In genomic region chr8:71693166-71694041, GRCm38 (mm10) we compare ENCODE assay signal across 8 mouse cellular contexts. TPM values are rescaled to one million over a fixed set of nuclear protein-coding genes. Genes with fewer than 3 reads are reported as not detected.
A peak's percentile ranks its signal among the peaks of the same experiment; 100 is the strongest.
DNase-seq lines count a peak whose midpoint lies in the region; ATAC-seq and TF ChIP-seq lines count a peak whose summit lies in the region.

No protein-coding gene starts in this region.

- 12% methylated on average over 68 of the region's 68 CpGs for WGBS in heart, embryonic 13.5 days
- WGBS in midbrain, embryonic 11.5 days: 10% methylated on average over 67 of the region's 68 CpGs

- TF ChIP-seq POLR2A in ES-Bruce4 (IDR thresholded peaks at IDR 0.05; ENCODE audit: insufficient read depth, low read length): no peak

- no peaks in the 10 kb centered on the region for H3K36me3 ChIP-seq in heart, embryonic 13.5 days
- H3K36me3 ChIP-seq in ES-Bruce4 (ENCODE audit: control insufficient read depth, insufficient read depth, low read length, poor library complexity, severe bottlenecking): no peaks in the 10 kb centered on the region
- no peaks in the 10 kb centered on the region for H3K36me3 ChIP-seq in midbrain, embryonic 11.5 days (ENCODE audit: control insufficient read depth, insufficient read depth, low read length)

- no peak for DNase-seq in heart, adult 11 months
- DNase-seq in midbrain, embryonic 11.5 days (ENCODE audit: low spot score, missing footprints): peak; percentile 89
- DNase-seq in urinary bladder, postnatal 4 days (ENCODE audit: low spot score in 2 of 2): no peak
- no peak for DNase-seq in frontal cortex, postnatal 36 days (ENCODE audit: low spot score in 2 of 2)

- peak overlapping the region; percentile 49 for H3K4me2 ChIP-seq in heart, embryonic 13.5 days
- no peak overlapping the region; the same call in 1 of the 2 replicates for H3K4me2 ChIP-seq in midbrain, embryonic 11.5 days

- peaks cover 91% of the 10 kb centered on the region for H3K27me3 ChIP-seq in heart, embryonic 13.5 days (replicated peaks)
- H3K27me3 ChIP-seq in ES-Bruce4 (ENCODE audit: control insufficient read depth, insufficient read depth, low read length, poor library complexity, severe bottlenecking): peaks cover 19% of the 10 kb centered on the region
- peaks cover 72% of the 10 kb centered on the region for H3K27me3 ChIP-seq in midbrain, embryonic 11.5 days (ENCODE audit: control insufficient read depth, insufficient read depth, low read length)

- no peak for TF ChIP-seq CTCF in ES-Bruce4 (IDR thresholded peaks at IDR 0.05; ENCODE audit: low read depth, low read length)

- TF ChIP-seq EP300 in ES-Bruce4 (IDR thresholded peaks at IDR 0.05; ENCODE audit: insufficient read depth, low read depth, low read length): no peak

- H3K4me3 ChIP-seq in heart, embryonic 13.5 days: peak overlapping the region; percentile 22
- H3K4me3 ChIP-seq in ES-Bruce4 (ENCODE audit: low read depth, low read length): peak overlapping the region; percentile 21
- no peak overlapping the region for H3K4me3 ChIP-seq in midbrain, embryonic 11.5 days (ENCODE audit: low read depth, low read length)

- peaks cover 8% of the 10 kb centered on the region for H3K4me1 ChIP-seq in heart, embryonic 13.5 days
- H3K4me1 ChIP-seq in ES-Bruce4 (ENCODE audit: control insufficient read depth, insufficient read depth, low read length): peaks cover 2% of the 10 kb centered on the region
- 0 out of 2 replicates have a peak, but pooled peaks cover 3% of the 10 kb centered on the region for H3K4me1 ChIP-seq in midbrain, embryonic 11.5 days (ENCODE audit: control insufficient read depth, insufficient read depth, low read length)

- no peaks in the 10 kb centered on the region for H3K9me3 ChIP-seq in heart, embryonic 13.5 days
- no peaks in the 10 kb centered on the region for H3K9me3 ChIP-seq in ES-Bruce4 (replicated peaks; ENCODE audit: control insufficient read depth, insufficient read depth, low read length, poor library complexity, severe bottlenecking)
- H3K9me3 ChIP-seq in midbrain, embryonic 11.5 days (ENCODE audit: control insufficient read depth, low read length): no peaks in the 10 kb centered on the region

- no peak overlapping the region for H3K9ac ChIP-seq in heart, embryonic 13.5 days
- H3K9ac ChIP-seq in ES-Bruce4 (ENCODE audit: low read depth, poor library complexity, severe bottlenecking): peak overlapping the region; percentile 26; the same call in 1 of the 2 replicates
- no peak overlapping the region for H3K9ac ChIP-seq in midbrain, embryonic 11.5 days (ENCODE audit: low read length)

- no peak overlapping the region for H3K27ac ChIP-seq in heart, embryonic 13.5 days (replicated peaks)
- H3K27ac ChIP-seq in ES-Bruce4 (ENCODE audit: insufficient read depth, low read length): no peak overlapping the region
- H3K27ac ChIP-seq in midbrain, embryonic 11.5 days (ENCODE audit: low read depth, low read length): no peak overlapping the region

- no peak for ATAC-seq in heart, embryonic 13.5 days (ENCODE audit: extremely low read depth, insufficient number of reproducible peaks, low FRiP score, low TSS enrichment)
- ATAC-seq in granulocyte monocyte progenitor cell, adult 5-6 weeks (replicated peaks; ENCODE audit: poor library complexity, severe bottlenecking): peak; percentile 28
- ATAC-seq in midbrain, embryonic 11.5 days (ENCODE audit: low FRiP score): peak; percentile 54; the same call in 1 of the 2 replicates
- ATAC-seq in erythroblast, adult 5-6 weeks (replicated peaks; ENCODE audit: low FRiP score, poor library complexity, severe bottlenecking): no peak

RNA-seq across cellular contexts. Expression of gene Insl3, which starts 4.4 kb away (rescaled TPM):
- 1.5 and 2.1 TPM in 2 replicates for polyA plus RNA-seq in heart, embryonic 13.5 days (2015; fragmentation: Nextera tagmentation; extraction: Ambion mirVana)
- 1.3 and 3.7 TPM in 2 replicates for polyA plus RNA-seq in ES-Bruce4 (2011; ENCODE audit: insufficient read depth, insufficient read length, low read depth, missing spikeins)
- 14.1 and 16.3 TPM in 2 replicates for total RNA-seq in granulocyte monocyte progenitor cell, adult 5-6 weeks (2014; fragmentation: Nextera tagmentation)
- 1.2 and 4.4 TPM in 2 replicates for total RNA-seq in granulocyte monocyte progenitor cell, adult 5-6 weeks (2017)
- 0.44 and 0.48 TPM in 2 replicates for polyA plus RNA-seq in midbrain, embryonic 11.5 days (2014; fragmentation: Nextera tagmentation; extraction: Ambion mirVana)
- 8.5 TPM in 1 of 2 replicates, not detected in the other for total RNA-seq in erythroblast, adult 5-6 weeks (2015; ENCODE audit: low replicate concordance)
- total RNA-seq in erythroblast, adult 5-6 weeks (2017; ENCODE audit: low replicate concordance): not detected in 2 replicates

RNA-seq across cellular contexts. Expression of gene B3gnt3, which starts 8.2 kb away (rescaled TPM):
- polyA plus RNA-seq in heart, embryonic 13.5 days (2015; fragmentation: Nextera tagmentation; extraction: Ambion mirVana): 2.8 and 3.3 TPM in 2 replicates
- 1.8 and 2.0 TPM in 2 replicates for polyA plus RNA-seq in ES-Bruce4 (2011; ENCODE audit: insufficient read depth, insufficient read length, low read depth, missing spikeins)
- 1.4 TPM in 1 of 2 replicates, not detected in the other for total RNA-seq in granulocyte monocyte progenitor cell, adult 5-6 weeks (2014; fragmentation: Nextera tagmentation)
- total RNA-seq in granulocyte monocyte progenitor cell, adult 5-6 weeks (2017): 0.39 TPM in 1 of 2 replicates, not detected in the other
- polyA plus RNA-seq in midbrain, embryonic 11.5 days (2014; fragmentation: Nextera tagmentation; extraction: Ambion mirVana): 0.38 and 0.63 TPM in 2 replicates
- 6.1 and 16.5 TPM in 2 replicates for total RNA-seq in erythroblast, adult 5-6 weeks (2015; ENCODE audit: low replicate concordance)
- 11.2 and 12.9 TPM in 2 replicates for total RNA-seq in erythroblast, adult 5-6 weeks (2017; ENCODE audit: low replicate concordance)

RNA-seq across cellular contexts. Expression of gene Jak3, which starts 17.3 kb away (rescaled TPM):
- polyA plus RNA-seq in heart, embryonic 13.5 days (2015; fragmentation: Nextera tagmentation; extraction: Ambion mirVana): 7.6 and 7.7 TPM in 2 replicates
- 8.0 and 9.7 TPM in 2 replicates for polyA plus RNA-seq in ES-Bruce4 (2011; ENCODE audit: insufficient read depth, insufficient read length, low read depth, missing spikeins)
- total RNA-seq in granulocyte monocyte progenitor cell, adult 5-6 weeks (2014; fragmentation: Nextera tagmentation): 10.9 and 17.5 TPM in 2 replicates
- 7.2 and 8.1 TPM in 2 replicates for total RNA-seq in granulocyte monocyte progenitor cell, adult 5-6 weeks (2017)
- 1.3 and 1.7 TPM in 2 replicates for polyA plus RNA-seq in midbrain, embryonic 11.5 days (2014; fragmentation: Nextera tagmentation; extraction: Ambion mirVana)
- 1.2 and 1.9 TPM in 2 replicates for total RNA-seq in erythroblast, adult 5-6 weeks (2015; ENCODE audit: low replicate concordance)
- total RNA-seq in erythroblast, adult 5-6 weeks (2017; ENCODE audit: low replicate concordance): 0.43 and 1.4 TPM in 2 replicates

RNA-seq across cellular contexts. Expression of gene Unc13a, which starts 21.8 kb away (rescaled TPM):
- polyA plus RNA-seq in heart, embryonic 13.5 days (2015; fragmentation: Nextera tagmentation; extraction: Ambion mirVana): 0.39 and 0.40 TPM in 2 replicates
- 3.8 and 6.3 TPM in 2 replicates for polyA plus RNA-seq in ES-Bruce4 (2011; ENCODE audit: insufficient read depth, insufficient read length, low read depth, missing spikeins)
- total RNA-seq in granulocyte monocyte progenitor cell, adult 5-6 weeks (2014; fragmentation: Nextera tagmentation): 0.60 TPM in 1 of 2 replicates, not detected in the other
- total RNA-seq in granulocyte monocyte progenitor cell, adult 5-6 weeks (2017): 0.04 and 1.8 TPM in 2 replicates
- 5.4 and 6.5 TPM in 2 replicates for polyA plus RNA-seq in midbrain, embryonic 11.5 days (2014; fragmentation: Nextera tagmentation; extraction: Ambion mirVana)
- not detected in 2 replicates for total RNA-seq in erythroblast, adult 5-6 weeks (2015; ENCODE audit: low replicate concordance)
- total RNA-seq in erythroblast, adult 5-6 weeks (2017; ENCODE audit: low replicate concordance): 0.17 and 2.4 TPM in 2 replicates

RNA-seq across cellular contexts. Expression of gene Fcho1, which starts 32.1 kb away (rescaled TPM):
- polyA plus RNA-seq in heart, embryonic 13.5 days (2015; fragmentation: Nextera tagmentation; extraction: Ambion mirVana): 1.7 and 2.3 TPM in 2 replicates
- 8.7 and 8.8 TPM in 2 replicates for polyA plus RNA-seq in ES-Bruce4 (2011; ENCODE audit: insufficient read depth, insufficient read length, low read depth, missing spikeins)
- total RNA-seq in granulocyte monocyte progenitor cell, adult 5-6 weeks (2014; fragmentation: Nextera tagmentation): 62.4 and 98.0 TPM in 2 replicates
- total RNA-seq in granulocyte monocyte progenitor cell, adult 5-6 weeks (2017): 39.8 and 76.7 TPM in 2 replicates
- 12.9 and 15.3 TPM in 2 replicates for polyA plus RNA-seq in midbrain, embryonic 11.5 days (2014; fragmentation: Nextera tagmentation; extraction: Ambion mirVana)
- 20.2 and 26.5 TPM in 2 replicates for total RNA-seq in erythroblast, adult 5-6 weeks (2015; ENCODE audit: low replicate concordance)
- 44.8 and 52.8 TPM in 2 replicates for total RNA-seq in erythroblast, adult 5-6 weeks (2017; ENCODE audit: low replicate concordance)

Comparison
In these comparisons a context has a peak if more than half of its experiments do, and no peak if none do; other contexts are left out.
1. ATAC-seq: peak in granulocyte monocyte progenitor cell, adult 5-6 weeks (single experiment) and midbrain, embryonic 11.5 days (single experiment); none in heart, embryonic 13.5 days (single experiment) and erythroblast, adult 5-6 weeks (single experiment).